Mouse (Mus musculus) limb, embryonic 14.5 days (tissue): ENCODE results near the gene Atp6v0e. TPM values are rescaled to one million over a fixed set of nuclear protein-coding genes. Genes with fewer than 3 reads are reported as not detected.
A peak's percentile ranks its signal among the peaks of the same experiment; 100 is the strongest.

Experiments used
- ATAC-seq: fragments of 200-750 bp; cut with Nextera tagmentation; 2 replicates; pipeline ENCODE4 v1.8.0; 2017; ENCODE audit warnings: low read depth, moderate number of reproducible peaks, moderate TSS enrichment; ENCODE audit not compliant: low FRiP score
- DNase-seq: peaks from one replicate; pipeline ENCODE4 v3.0.0-alpha.2; 2015; ENCODE audit warnings: low spot score
- H3K27ac ChIP-seq: fragments of 300-500 bp; sonication (generic); replicated peaks from 2 replicates; pipeline ENCODE4 v1.5.1; 2014; ENCODE audit warnings: low read depth, mild to moderate bottlenecking, low read length, moderate library complexity, mixed read lengths
- H3K27me3 ChIP-seq: fragments of 300-500 bp; sonication (generic); 2 replicates; pipeline ENCODE4 v1.6.1; 2014; ENCODE audit warnings: low read length, mixed read lengths; ENCODE audit not compliant: control insufficient read depth, insufficient read depth
- H3K36me3 ChIP-seq: fragments of 300-500 bp; sonication (generic); 2 replicates; pipeline ENCODE4 v1.6.1; 2014; ENCODE audit warnings: mild to moderate bottlenecking, low read length, moderate library complexity, mixed read lengths; ENCODE audit not compliant: control insufficient read depth, insufficient read depth
- H3K4me1 ChIP-seq: fragments of 300-500 bp; sonication (generic); 2 replicates; pipeline ENCODE4 v1.6.1; 2014; ENCODE audit warnings: antibody characterized with exemption, low read length, mixed read lengths; ENCODE audit not compliant: control insufficient read depth, insufficient read depth
- H3K4me2 ChIP-seq: fragments of 300-500 bp; sonication (generic); replicated peaks from 2 replicates; pipeline ENCODE4 v1.6.1; 2014; ENCODE audit warnings: low read depth, mild to moderate bottlenecking, low read length, moderate library complexity; ENCODE audit not compliant: severe bottlenecking
- H3K4me3 ChIP-seq: fragments of 300-500 bp; sonication (generic); replicated peaks from 2 replicates; pipeline ENCODE4 v1.5.1; 2014; ENCODE audit warnings: low read length
- H3K9ac ChIP-seq: fragments of 300-500 bp; sonication (generic); 2 replicates; pipeline ENCODE4 v1.6.1; 2014; ENCODE audit warnings: mild to moderate bottlenecking, low read depth, low read length, moderate library complexity; ENCODE audit not compliant: severe bottlenecking
- H3K9me3 ChIP-seq: fragments of 300-500 bp; sonication (generic); 2 replicates; pipeline ENCODE4 v1.6.1; 2016; ENCODE audit warnings: low read length; ENCODE audit not compliant: control insufficient read depth
- POLR2A ChIP-seq: fragments of 200-500 bp; IDR thresholded peaks from 2 replicates; pipeline ENCODE4 v1.8.0; 2012; ENCODE audit warnings: inconsistent platforms, mild to moderate bottlenecking, moderate library complexity, borderline replicate concordance; ENCODE audit not compliant: insufficient read depth, insufficient read length; ENCODE audit errors: extremely low read depth
- WGBS: fragments of 180-500 bp; shearing (Covaris S2); extraction: QIAGEN DNeasy Blood & Tissue Kit; methylation state at CpG from one replicate; pipeline ENCODE4 v1.1.7; 2014; 5-methylcytosine and 5-hydroxymethylcytosine counted together
- polyA plus RNA-seq, 2 experiments: library from polyadenylated mRNA; depleted of rRNA in 1 of 2; stranded (reverse) in 1 of 2; unstranded in 1 of 2; fragments of >200 nt; fragmentation: Nextera tagmentation in 1 of 2; extraction: Ambion mirVana in 1 of 2; gene quantifications; 2 replicates each; pipeline versions ENCODE4 v1.2.1 to v1.2.3; 2012 to 2014

The Atp6v0e gene
- polyA plus RNA-seq, 2 experiments, result 167 to 228 TPM

- Histone ChIP-seq H3K36me3 (peaks cover 84% of the 10 kb centered on the region), H3K4me2 (no peak overlapping the region), H3K27me3 (no peaks in the 10 kb centered on the region), H3K9me3 (no peaks in the 10 kb centered on the region), H3K4me3 (no peak overlapping the region), H3K4me1 (no peaks in the 10 kb centered on the region), H3K9ac (no peak overlapping the region), H3K27ac (no peak overlapping the region)
- DNase-seq, result no peak
- ATAC-seq, result no peak
- 96% methylated on average over 2 of the region's 2 CpGs for WGBS
- no peak for TF ChIP-seq POLR2A
Measured at GRCm38 (mm10) chr17:26639791-26640190, 23.2 kb upstream of the Atp6v0e start.

- Histone ChIP-seq H3K4me3 (no peak overlapping the region), H3K9me3 (no peaks in the 10 kb centered on the region), H3K9ac (no peak overlapping the region), H3K27me3 (no peaks in the 10 kb centered on the region), H3K4me1 (no peaks in the 10 kb centered on the region), H3K27ac (no peak overlapping the region), H3K4me2 (no peak overlapping the region), H3K36me3 (peaks cover 85% of the 10 kb centered on the region)
- ATAC-seq (no peak), DNase-seq (no peak)
- TF ChIP-seq POLR2A, result no peak
- 90% methylated on average over 3 of the region's 3 CpGs for WGBS
Measured at GRCm38 (mm10) chr17:26640286-26640740, 22.7 kb upstream of the Atp6v0e start.

GRCm38 (mm10) chr17:26643456-26643855, 19.6 kb upstream of the Atp6v0e start:
- 97% methylated on average over 8 of the region's 8 CpGs for WGBS
- no peak overlapping the region for H3K4me3 ChIP-seq
- no peak overlapping the region for H3K4me2 ChIP-seq
- no peak for TF ChIP-seq POLR2A
- H3K9me3 ChIP-seq, result no peaks in the 10 kb centered on the region
- H3K36me3 ChIP-seq, result peaks cover 91% of the 10 kb centered on the region
- no peak for DNase-seq
- no peaks in the 10 kb centered on the region for H3K27me3 ChIP-seq
- no peak for ATAC-seq
- no peak overlapping the region for H3K27ac ChIP-seq
- no peak overlapping the region for H3K9ac ChIP-seq
- H3K4me1 ChIP-seq, result no peaks in the 10 kb centered on the region

GRCm38 (mm10) chr17:26643993-26644392, 19.0 kb upstream of the Atp6v0e start:
- Histone ChIP-seq H3K36me3 (peaks cover 94% of the 10 kb centered on the region), H3K9me3 (no peaks in the 10 kb centered on the region), H3K4me3 (no peak overlapping the region), H3K4me2 (no peak overlapping the region), H3K27ac (no peak overlapping the region), H3K27me3 (no peaks in the 10 kb centered on the region), H3K4me1 (no peaks in the 10 kb centered on the region), H3K9ac (no peak overlapping the region)
- WGBS, result 97% methylated on average over 2 of the region's 2 CpGs
- DNase-seq (no peak), ATAC-seq (no peak)
- no peak for TF ChIP-seq POLR2A

- Histone ChIP-seq H3K27ac (no peak overlapping the region), H3K9ac (no peak overlapping the region), H3K4me2 (no peak overlapping the region), H3K27me3 (no peaks in the 10 kb centered on the region), H3K9me3 (no peaks in the 10 kb centered on the region), H3K36me3 (peaks cover 94% of the 10 kb centered on the region), H3K4me1 (no peaks in the 10 kb centered on the region), H3K4me3 (no peak overlapping the region)
- WGBS, result 83% methylated on average over 9 of the region's 9 CpGs
- DNase-seq (peak; percentile 28), ATAC-seq (peak; percentile 23; the same call in 1 of the 2 replicates)
- TF ChIP-seq POLR2A, result no peak
Measured at GRCm38 (mm10) chr17:26644509-26645410, 18.3 kb upstream of the Atp6v0e start.
